Mouse (Mus musculus) liver, embryonic 15.5 days (tissue): ENCODE data around the gene Zfp638. TPM values are rescaled to one million over a fixed set of nuclear protein-coding genes. Genes with fewer than 3 reads are reported as not detected.
A peak's percentile ranks its signal among the peaks of the same experiment; 100 is the strongest.

Experiments
- ATAC-seq: fragments of 200-750 bp; cut with Nextera tagmentation; 2 replicates; pipeline ENCODE4 v1.8.0; 2017; ENCODE audit warnings: moderate number of reproducible peaks, mild to moderate bottlenecking, moderate library complexity; ENCODE audit not compliant: insufficient read depth
- H3K27ac ChIP-seq: fragments of 300-500 bp; sonication (generic); replicated peaks from 2 replicates; pipeline ENCODE4 v1.5.1; 2015; ENCODE audit warnings: mild to moderate bottlenecking, inconsistent platforms
- H3K27me3 ChIP-seq: fragments of 300-500 bp; sonication (generic); 2 replicates; pipeline ENCODE4 v1.6.1; 2015; ENCODE audit warnings: mild to moderate bottlenecking, inconsistent platforms
- H3K36me3 ChIP-seq: fragments of 300-500 bp; sonication (generic); replicated peaks from 2 replicates; pipeline ENCODE4 v1.6.1; 2015; ENCODE audit warnings: moderate library complexity, mild to moderate bottlenecking, inconsistent platforms
- H3K4me1 ChIP-seq: fragments of 300-500 bp; sonication (generic); replicated peaks from 2 replicates; pipeline ENCODE4 v1.6.1; 2015; ENCODE audit warnings: inconsistent platforms
- H3K4me2 ChIP-seq: fragments of 300-500 bp; sonication (generic); 2 replicates; pipeline ENCODE4 v1.6.1; 2015; ENCODE audit warnings: moderate library complexity, mild to moderate bottlenecking, inconsistent platforms
- H3K4me3 ChIP-seq: fragments of 300-500 bp; sonication (generic); replicated peaks from 2 replicates; pipeline ENCODE4 v1.5.1; 2015; ENCODE audit warnings: mild to moderate bottlenecking, inconsistent platforms
- H3K9ac ChIP-seq: fragments of 300-500 bp; sonication (generic); 2 replicates; pipeline ENCODE4 v1.6.1; 2015; ENCODE audit warnings: moderate library complexity, mild to moderate bottlenecking, inconsistent platforms
- H3K9me3 ChIP-seq: fragments of 300-500 bp; sonication (generic); replicated peaks from 2 replicates; pipeline ENCODE4 v1.6.1; 2016; ENCODE audit warnings: inconsistent platforms
- WGBS: fragments of 180-500 bp; shearing (Covaris S2); methylation state at CpG from one replicate; pipeline ENCODE4 v1.1.7; 2015; ENCODE audit warnings: mixed read lengths; ENCODE audit not compliant: insufficient replicate concordance; 5-methylcytosine and 5-hydroxymethylcytosine counted together
- polyA plus RNA-seq: library from polyadenylated mRNA; unstranded; fragments of >200 nt; fragmentation: Nextera tagmentation; extraction: Ambion mirVana; gene quantifications from 2 replicates; pipeline ENCODE4 v1.2.1, GENCODE M21; 2015

The Zfp638 gene
- polyA plus RNA-seq, 1 experiment from 2014 or later: 16.8 TPM

DNA sequence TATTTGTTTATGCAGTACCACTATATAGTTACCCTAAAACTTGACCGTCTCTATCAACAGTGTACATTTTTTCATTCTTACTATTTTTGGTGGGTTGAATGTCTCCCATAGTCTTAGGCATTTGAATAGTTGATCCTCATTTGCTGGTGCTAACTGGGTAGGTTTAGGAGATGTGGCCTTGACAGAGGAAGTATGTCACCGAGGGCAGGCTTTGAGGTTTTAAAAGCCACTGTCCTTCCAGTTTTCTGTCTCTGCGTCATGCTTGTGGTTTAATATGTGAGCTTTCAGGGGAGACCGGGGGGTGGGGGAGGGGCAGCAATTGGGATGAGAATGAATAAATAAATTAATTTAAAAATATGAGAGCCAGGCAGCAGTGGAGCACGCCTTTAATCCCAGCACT, 24.3 kb downstream of the Zfp638 start:
- Histone ChIP-seq H3K9me3 (no peaks in the 10 kb centered on the region), H3K27ac (no peak overlapping the region), H3K4me1 (no peaks in the 10 kb centered on the region), H3K4me2 (no peak overlapping the region), H3K9ac (no peak overlapping the region), H3K4me3 (no peak overlapping the region), H3K36me3 (no peaks in the 10 kb centered on the region), H3K27me3 (no peaks in the 10 kb centered on the region)
- ATAC-seq: no peak
- 42% methylated on average over 5 of the region's 5 CpGs for WGBS

DNA sequence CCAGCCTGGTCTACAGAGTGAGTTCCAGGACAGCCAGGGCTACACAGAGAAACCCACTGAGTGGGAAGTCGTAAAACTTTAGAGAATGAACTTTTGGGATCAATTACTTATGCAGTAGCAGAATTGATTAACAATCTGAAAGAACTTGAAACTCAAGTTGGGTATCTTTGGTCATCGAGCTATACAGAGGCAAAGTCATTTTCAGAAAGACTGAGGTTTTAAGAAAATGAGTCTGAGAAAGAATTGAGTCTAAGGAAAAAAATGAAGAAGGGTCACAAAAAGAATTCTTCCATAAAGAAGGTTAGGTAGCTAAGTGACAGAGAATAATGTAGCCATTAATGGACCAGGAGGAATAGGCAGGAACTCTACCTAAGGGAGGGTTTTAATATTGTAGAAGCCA, 24.8 kb downstream of the Zfp638 start:
- ATAC-seq: no peak
- Histone ChIP-seq H3K27ac (no peak overlapping the region), H3K9ac (no peak overlapping the region), H3K4me1 (no peaks in the 10 kb centered on the region), H3K36me3 (no peaks in the 10 kb centered on the region), H3K4me3 (no peak overlapping the region), H3K27me3 (no peaks in the 10 kb centered on the region), H3K9me3 (no peaks in the 10 kb centered on the region), H3K4me2 (no peak overlapping the region)
- WGBS: 66% methylated on average over 2 of the region's 2 CpGs

DNA sequence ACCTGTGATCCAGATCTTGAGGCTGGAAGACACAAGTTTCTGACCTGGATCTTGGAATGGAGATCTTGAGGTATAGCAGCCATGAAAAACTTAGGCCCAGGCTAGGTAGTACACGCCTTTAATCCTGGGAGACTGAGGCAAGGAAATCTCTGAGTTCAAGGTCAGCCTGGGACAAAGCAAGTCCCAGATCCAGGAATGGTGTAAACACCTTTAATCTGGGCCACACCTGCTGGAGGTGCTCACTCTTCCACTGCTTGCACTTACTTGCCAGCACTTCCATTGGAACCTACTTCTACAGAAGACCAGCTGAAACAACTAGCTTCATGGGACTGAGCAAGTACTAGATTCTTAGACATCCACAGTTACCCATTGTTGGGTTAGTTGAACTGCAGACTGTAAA, 26.2 kb downstream of the Zfp638 start:
- H3K9me3 ChIP-seq: no peaks in the 10 kb centered on the region
- no peaks in the 10 kb centered on the region for H3K4me1 ChIP-seq
- H3K36me3 ChIP-seq: no peaks in the 10 kb centered on the region
- no peak overlapping the region for H3K4me3 ChIP-seq
- H3K27me3 ChIP-seq: no peaks in the 10 kb centered on the region
- no peak for ATAC-seq
- 64% methylated on average over 1 of the region's 1 CpGs for WGBS
- H3K4me2 ChIP-seq: no peak overlapping the region
- no peak overlapping the region for H3K9ac ChIP-seq
- no peak overlapping the region for H3K27ac ChIP-seq

DNA sequence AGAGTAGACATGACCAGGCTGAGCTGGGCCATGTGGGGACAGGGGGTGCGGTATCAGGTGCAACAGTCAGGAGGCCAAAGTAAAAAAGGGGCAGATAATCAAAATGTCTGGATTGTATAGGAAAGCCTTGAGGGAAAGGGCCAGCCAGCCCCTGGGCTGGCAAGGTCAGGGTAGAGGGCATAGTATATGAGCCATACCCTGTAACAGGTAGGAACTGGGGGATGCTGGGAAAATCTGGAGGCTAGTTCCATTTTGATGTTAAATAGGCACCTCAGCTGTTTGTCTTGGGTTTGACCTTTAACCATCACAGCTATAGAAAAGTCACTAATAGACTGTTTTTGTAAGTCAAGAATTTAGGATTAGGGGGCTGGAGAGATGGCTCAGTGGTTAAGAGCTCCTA, 26.7 kb downstream of the Zfp638 start:
- Histone ChIP-seq H3K4me3 (no peak overlapping the region), H3K4me2 (no peak overlapping the region), H3K9me3 (no peaks in the 10 kb centered on the region), H3K27ac (no peak overlapping the region), H3K27me3 (no peaks in the 10 kb centered on the region), H3K9ac (no peak overlapping the region), H3K36me3 (no peaks in the 10 kb centered on the region), H3K4me1 (no peaks in the 10 kb centered on the region)
- no peak for ATAC-seq
- 69% methylated on average over 1 of the region's 1 CpGs for WGBS

DNA sequence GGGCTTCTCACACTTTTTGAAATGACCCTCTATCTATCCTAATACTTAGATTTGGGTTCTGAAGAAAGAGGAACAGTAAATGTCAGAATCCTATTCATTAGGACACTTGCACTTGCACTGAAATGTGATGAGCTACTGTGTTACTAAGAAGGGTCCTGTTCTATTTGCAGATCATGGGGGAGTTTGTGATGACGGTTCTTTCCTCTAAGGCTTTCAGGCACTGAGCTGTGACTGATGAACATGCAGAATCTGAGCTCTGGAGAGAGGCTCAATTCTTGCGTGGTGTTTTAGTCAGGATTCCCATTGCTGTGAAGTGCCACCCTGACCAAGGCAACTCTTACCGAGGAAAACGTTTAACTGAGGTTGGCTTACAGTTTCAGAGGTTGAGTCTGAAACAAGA, 32.2 kb downstream of the Zfp638 start:
- H3K4me2 ChIP-seq: no peak overlapping the region
- H3K9me3 ChIP-seq: no peaks in the 10 kb centered on the region
- 51% methylated on average over 4 of the region's 4 CpGs for WGBS
- H3K36me3 ChIP-seq: no peaks in the 10 kb centered on the region
- no peak for ATAC-seq
- H3K9ac ChIP-seq: no peak overlapping the region
- H3K4me1 ChIP-seq: no peaks in the 10 kb centered on the region
- no peaks in the 10 kb centered on the region for H3K27me3 ChIP-seq
- no peak overlapping the region for H3K27ac ChIP-seq
- no peak overlapping the region for H3K4me3 ChIP-seq

DNA sequence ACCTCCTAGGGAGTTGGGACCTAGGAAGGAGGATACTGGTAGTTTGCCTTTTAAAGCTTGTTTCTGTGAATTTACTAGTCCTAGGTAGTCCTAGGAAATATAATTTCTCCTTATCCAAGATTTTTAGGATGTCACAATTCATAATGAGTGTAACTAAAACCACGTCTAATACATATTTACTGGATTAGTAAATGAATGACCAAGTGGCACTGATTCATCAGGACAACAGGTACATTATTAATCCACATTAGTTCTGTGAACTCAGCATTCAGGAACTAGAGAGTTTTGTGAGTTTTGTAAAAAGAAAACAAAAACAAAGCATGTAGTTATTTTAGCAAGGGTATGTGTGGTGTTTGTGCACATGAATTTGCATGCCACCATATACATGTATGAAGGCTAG, 38.4 kb downstream of the Zfp638 start:
- WGBS: 44% methylated on average over 1 of the region's 1 CpGs
- no peak for ATAC-seq
- no peaks in the 10 kb centered on the region for H3K36me3 ChIP-seq

GRCm38 (mm10) chr6:83906659-83907058, 39.8 kb downstream of the Zfp638 start:
- Histone ChIP-seq H3K4me1 (no peaks in the 10 kb centered on the region), H3K9me3 (no peaks in the 10 kb centered on the region), H3K4me3 (no peak overlapping the region), H3K4me2 (no peak overlapping the region), H3K27ac (no peak overlapping the region), H3K9ac (no peak overlapping the region), H3K27me3 (no peaks in the 10 kb centered on the region), H3K36me3 (no peaks in the 10 kb centered on the region)
- ATAC-seq: no peak

More for the DNA sequence above, 38.4 kb downstream of the Zfp638 start:
- Histone ChIP-seq H3K27ac (no peak overlapping the region), H3K4me3 (no peak overlapping the region), H3K27me3 (no peaks in the 10 kb centered on the region), H3K9ac (no peak overlapping the region), H3K9me3 (no peaks in the 10 kb centered on the region), H3K4me1 (no peaks in the 10 kb centered on the region), H3K4me2 (no peak overlapping the region)

GRCm38 (mm10) chr6:83908386-83908785, 41.5 kb downstream of the Zfp638 start:
- Histone ChIP-seq H3K27ac (no peak overlapping the region), H3K27me3 (0 out of 2 replicates have a peak, but pooled peaks cover 4% of the 10 kb centered on the region), H3K9ac (no peak overlapping the region), H3K4me2 (no peak overlapping the region), H3K4me3 (no peak overlapping the region), H3K9me3 (no peaks in the 10 kb centered on the region), H3K36me3 (no peaks in the 10 kb centered on the region), H3K4me1 (no peaks in the 10 kb centered on the region)
- ATAC-seq: no peak
- WGBS: 41% methylated on average over 4 of the region's 4 CpGs

DNA sequence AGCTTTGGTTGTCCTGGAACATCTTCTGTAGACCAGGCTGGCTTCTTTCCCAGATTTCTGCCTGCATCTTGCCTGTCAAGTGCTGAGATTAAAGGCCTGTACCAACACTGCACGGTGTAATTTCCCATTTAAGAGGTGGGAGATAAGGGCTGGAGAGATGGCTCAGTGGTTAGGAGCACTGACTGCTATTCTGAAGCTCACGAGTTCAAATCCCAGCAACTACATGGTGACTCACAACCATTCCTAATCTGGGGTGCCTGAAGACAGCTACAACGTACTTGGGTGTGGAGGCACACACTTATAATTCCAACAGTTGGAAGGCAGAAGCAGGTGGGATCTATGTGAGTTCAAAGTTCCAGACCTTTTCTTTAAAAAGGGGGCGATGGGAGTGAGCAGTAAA, 46.8 kb downstream of the Zfp638 start:
- Histone ChIP-seq H3K9ac (no peak overlapping the region), H3K4me1 (peaks cover 6% of the 10 kb centered on the region), H3K4me3 (peak overlapping the region; percentile 94), H3K9me3 (no peaks in the 10 kb centered on the region), H3K27me3 (0 out of 2 replicates have a peak, but pooled peaks cover 4% of the 10 kb centered on the region), H3K27ac (no peak overlapping the region), H3K36me3 (no peaks in the 10 kb centered on the region), H3K4me2 (peak overlapping the region; percentile 82)
- no peak for ATAC-seq
- 21% methylated on average over 4 of the region's 4 CpGs for WGBS

DNA sequence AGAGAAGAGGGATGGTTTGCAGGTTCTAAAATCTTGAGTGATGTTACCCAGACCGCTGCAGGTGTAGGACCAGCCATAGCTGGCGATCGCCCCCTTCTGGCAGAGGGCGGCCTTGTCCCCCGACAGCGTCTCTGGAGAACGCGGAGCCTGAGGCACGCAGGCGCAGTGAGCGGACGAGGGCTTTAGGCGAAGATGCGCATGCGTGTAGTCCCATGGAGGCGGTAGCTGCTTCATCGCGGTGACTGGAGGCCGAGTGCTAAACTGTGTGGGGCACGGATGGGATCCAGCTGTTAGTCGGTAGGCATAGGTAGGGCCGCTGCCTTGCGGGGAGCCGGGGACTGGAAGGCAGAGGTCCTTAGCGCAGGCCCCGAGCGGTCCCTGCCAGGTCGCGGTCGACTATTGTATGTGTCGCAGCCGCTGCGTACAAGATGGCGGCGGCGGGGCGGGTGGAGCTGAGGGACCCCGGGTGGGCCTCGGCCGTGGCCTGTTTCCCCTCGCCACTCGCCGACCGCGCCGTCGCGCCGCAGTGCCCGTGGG, 47.3 kb downstream of the Zfp638 start:
- under 1% methylated on average over 50 of the region's 50 CpGs for WGBS

GRCm38 (mm10) chr6:83914720-83915271, 47.9 kb downstream of the Zfp638 start:
- Histone ChIP-seq H3K27me3 (0 out of 2 replicates have a peak, but pooled peaks cover 4% of the 10 kb centered on the region), H3K9me3 (no peaks in the 10 kb centered on the region), H3K9ac (peak overlapping the region; percentile 94), H3K27ac (peak overlapping the region; percentile 85), H3K36me3 (no peaks in the 10 kb centered on the region), H3K4me2 (peak overlapping the region; percentile 82), H3K4me1 (peaks cover 6% of the 10 kb centered on the region), H3K4me3 (peak overlapping the region; percentile 94)
- WGBS: under 1% methylated on average over 35 of the region's 40 CpGs
- ATAC-seq: peak; percentile 63

More for the DNA sequence above, 47.3 kb downstream of the Zfp638 start:
- ATAC-seq: peak; percentile 97
- H3K27ac ChIP-seq: peak overlapping the region; percentile 85
- H3K4me2 ChIP-seq: peak overlapping the region; percentile 82
- H3K9ac ChIP-seq: peak overlapping the region; percentile 94
- H3K27me3 ChIP-seq: 0 out of 2 replicates have a peak, but pooled peaks cover 4% of the 10 kb centered on the region
- peaks cover 6% of the 10 kb centered on the region for H3K4me1 ChIP-seq
- no peaks in the 10 kb centered on the region for H3K36me3 ChIP-seq
- H3K9me3 ChIP-seq: no peaks in the 10 kb centered on the region
- peak overlapping the region; percentile 94 for H3K4me3 ChIP-seq

DNA sequence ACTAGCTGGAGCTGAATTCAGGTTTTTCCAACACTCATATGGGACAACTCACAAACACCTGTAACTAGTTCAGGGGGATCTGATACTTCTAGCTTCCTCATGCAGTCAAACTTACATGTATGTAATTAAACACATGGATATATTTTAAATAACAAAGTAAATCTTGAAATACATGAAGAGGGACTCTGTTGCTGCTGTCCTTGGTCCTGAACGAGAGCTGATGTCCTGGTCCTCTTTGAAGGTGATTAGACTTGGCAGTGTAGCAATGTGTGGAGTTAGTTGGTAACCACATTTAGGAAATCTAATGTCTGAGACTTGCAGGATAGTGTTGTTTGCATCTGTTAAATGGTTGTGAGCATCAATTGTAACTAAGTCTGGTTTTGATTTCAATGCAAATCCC, 60.5 kb downstream of the Zfp638 start:
- Histone ChIP-seq H3K9ac (no peak overlapping the region), H3K27me3 (no peaks in the 10 kb centered on the region), H3K4me3 (no peak overlapping the region), H3K36me3 (peaks cover 17% of the 10 kb centered on the region), H3K4me2 (no peak overlapping the region), H3K4me1 (no peaks in the 10 kb centered on the region), H3K27ac (no peak overlapping the region), H3K9me3 (no peaks in the 10 kb centered on the region)
- no peak for ATAC-seq
- WGBS: 64% methylated on average over 1 of the region's 1 CpGs
